Mouse (Mus musculus) G1E (cell line): Measurements from ENCODE around the gene Aass.
"Not testable (repeated sequence)": the region's sequence is repeated elsewhere in the genome, so short reads cannot be mapped to it uniquely, and the experiment has no call there.

ENCODE experiments used
- CTCF ChIP-seq: IDR thresholded peaks from 2 replicates; pipeline ENCODE4 v1.5.1; 2012; ENCODE audit warnings: low read depth, low read length, inconsistent platforms, mixed read lengths
- GATA1 ChIP-seq: IDR thresholded peaks from 2 replicates; pipeline ENCODE4 v1.6.1; 2012; ENCODE audit warnings: borderline replicate concordance, low read length, inconsistent platforms, mixed read lengths

DNA sequence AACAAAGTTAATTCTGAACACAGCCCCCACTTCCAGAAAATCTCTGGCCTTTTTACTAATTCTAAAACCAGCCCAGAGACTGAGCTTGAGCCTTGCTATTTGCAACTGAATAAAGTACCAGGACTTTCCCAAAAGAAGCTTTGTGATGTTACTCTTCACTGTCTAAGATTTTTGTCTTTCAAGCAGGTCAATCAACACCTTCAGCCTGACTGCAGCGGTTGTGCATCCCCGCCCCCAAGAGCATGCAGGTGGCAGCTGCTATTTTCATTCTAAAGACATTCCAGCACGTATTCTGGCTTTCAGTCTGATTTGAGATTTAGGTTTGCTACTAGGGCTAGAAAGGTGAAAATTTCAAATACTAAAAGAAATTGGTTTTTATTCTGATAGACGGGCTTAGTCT is 43.5 kb downstream of the Aass start:
- not testable (repeated sequence) for TF ChIP-seq CTCF, GATA1
